Mouse (Mus musculus) neural tube, embryonic 14.5 days (tissue): Measurements from ENCODE around the gene Ttc21b. TPM values are rescaled to one million over a fixed set of nuclear protein-coding genes. Genes with fewer than 3 reads are reported as not detected.
"Not testable (repeated sequence)": the region's sequence is repeated elsewhere in the genome, so short reads cannot be mapped to it uniquely, and the experiment has no call there.

Experiments used
- ATAC-seq: fragments of 200-750 bp; cut with Nextera tagmentation; 2 replicates; pipeline ENCODE4 v1.8.0; 2017; ENCODE audit warnings: low read depth, mild to moderate bottlenecking, moderate TSS enrichment, moderate library complexity
- H3K27ac ChIP-seq: fragments of 300-500 bp; sonication (generic); 2 replicates; pipeline ENCODE4 v1.5.1; 2014; ENCODE audit warnings: low read depth, mild to moderate bottlenecking, control low read depth, low read length, moderate library complexity, mixed read lengths
- H3K27me3 ChIP-seq: fragments of 300-500 bp; sonication (generic); 2 replicates; pipeline ENCODE4 v1.6.1; 2014; ENCODE audit warnings: low read length; ENCODE audit not compliant: control insufficient read depth, insufficient read depth
- H3K36me3 ChIP-seq: fragments of 300-500 bp; sonication (generic); 2 replicates; pipeline ENCODE4 v1.6.1; 2014; ENCODE audit warnings: low read length, mixed read lengths; ENCODE audit not compliant: control insufficient read depth, insufficient read depth
- H3K4me1 ChIP-seq: fragments of 300-500 bp; sonication (generic); 2 replicates; pipeline ENCODE4 v1.6.1; 2014; ENCODE audit warnings: low read length; ENCODE audit not compliant: control insufficient read depth, insufficient read depth
- H3K4me2 ChIP-seq: fragments of 300-500 bp; sonication (generic); 2 replicates; pipeline ENCODE4 v1.6.1; 2014; ENCODE audit warnings: mild to moderate bottlenecking, low read depth, low read length, control low read depth
- H3K4me3 ChIP-seq: fragments of 300-500 bp; sonication (generic); 2 replicates; pipeline ENCODE4 v1.5.1; 2014; ENCODE audit warnings: low read depth, low read length, control low read depth, mixed read lengths
- H3K9ac ChIP-seq: fragments of 300-500 bp; sonication (generic); replicated peaks from 2 replicates; pipeline ENCODE4 v1.6.1; 2014; ENCODE audit warnings: low read depth, mild to moderate bottlenecking, control low read depth, low read length, mixed read lengths
- H3K9me3 ChIP-seq: fragments of 300-500 bp; sonication (generic); 2 replicates; pipeline ENCODE4 v1.6.1; 2016; ENCODE audit warnings: low read length; ENCODE audit not compliant: control insufficient read depth
- WGBS: fragments of 180-500 bp; shearing (Covaris S2); extraction: QIAGEN DNeasy Blood & Tissue Kit; methylation state at CpG from one replicate; pipeline ENCODE4 v1.1.7; 2014; 5-methylcytosine and 5-hydroxymethylcytosine counted together
- polyA plus RNA-seq: library from polyadenylated mRNA; unstranded; fragments of >200 nt; fragmentation: Nextera tagmentation; extraction: Ambion mirVana; gene quantifications from 2 replicates; pipeline ENCODE4 v1.2.1, GENCODE M21; 2014

The Ttc21b gene
- polyA plus RNA-seq, 1 experiment from 2014 or later = 19.4 TPM

GRCm38 (mm10) chr2:66204218-66204617 lies 52.2 kb downstream of the Ttc21b start:
- Histone ChIP-seq H3K36me3 (peaks cover 13% of the 10 kb centered on the region), H3K27me3 (no peaks in the 10 kb centered on the region), H3K27ac (no peak overlapping the region), H3K9me3 (no peaks in the 10 kb centered on the region), H3K4me1 (no peaks in the 10 kb centered on the region), H3K9ac (no peak overlapping the region), H3K4me2 (no peak overlapping the region), H3K4me3 (no peak overlapping the region)
- no peak for ATAC-seq
- 98% methylated on average over 2 of the region's 2 CpGs for WGBS

- no peak overlapping the region for H3K4me3 ChIP-seq
- no peak for ATAC-seq
- WGBS = 47% methylated on average over 3 of the region's 3 CpGs
- H3K9ac ChIP-seq = no peak overlapping the region
- H3K9me3 ChIP-seq = no peaks in the 10 kb centered on the region
- H3K27me3 ChIP-seq = no peaks in the 10 kb centered on the region
- H3K27ac ChIP-seq = no peak overlapping the region
- no peak overlapping the region for H3K4me2 ChIP-seq
- H3K36me3 ChIP-seq = peaks cover 4% of the 10 kb centered on the region; the same call in 1 of the 2 replicates
- no peaks in the 10 kb centered on the region for H3K4me1 ChIP-seq
These were observed 56.2 kb downstream of the Ttc21b start for GRCm38 (mm10) chr2:66200195-66200594.

GRCm38 (mm10) chr2:66191691-66192100 lies 64.7 kb downstream of the Ttc21b start:
- no peak for ATAC-seq
- Histone ChIP-seq H3K27me3 (no peaks in the 10 kb centered on the region), H3K4me3 (no peak overlapping the region), H3K4me2 (no peak overlapping the region), H3K27ac (no peak overlapping the region), H3K36me3 (peaks cover 4% of the 10 kb centered on the region; the same call in 1 of the 2 replicates), H3K4me1 (no peaks in the 10 kb centered on the region), H3K9me3 (no peaks in the 10 kb centered on the region), H3K9ac (no peak overlapping the region)
- 82% methylated on average over 13 of the region's 13 CpGs for WGBS

GRCm38 (mm10) chr2:66190157-66190556 lies 66.3 kb downstream of the Ttc21b start:
- WGBS = 95% methylated on average over 5 of the region's 5 CpGs
- no peak overlapping the region for H3K9ac ChIP-seq
- H3K9me3 ChIP-seq = no peaks in the 10 kb centered on the region
- no peak overlapping the region for H3K27ac ChIP-seq
- H3K4me1 ChIP-seq = no peaks in the 10 kb centered on the region
- H3K4me2 ChIP-seq = no peak overlapping the region
- peaks cover 4% of the 10 kb centered on the region; the same call in 1 of the 2 replicates for H3K36me3 ChIP-seq
- no peak for ATAC-seq
- no peaks in the 10 kb centered on the region for H3K27me3 ChIP-seq
- H3K4me3 ChIP-seq = no peak overlapping the region

GRCm38 (mm10) chr2:66189197-66189596 lies 67.2 kb downstream of the Ttc21b start:
- H3K4me3 ChIP-seq, H3K27me3 ChIP-seq, H3K36me3 ChIP-seq, H3K9me3 ChIP-seq, H3K4me1 ChIP-seq, ATAC-seq, H3K4me2 ChIP-seq, H3K9ac ChIP-seq, H3K27ac ChIP-seq: not testable (repeated sequence)
- WGBS = 98% methylated on average over 12 of the region's 12 CpGs

GRCm38 (mm10) chr2:66187520-66187919 lies 68.9 kb downstream of the Ttc21b start:
- no peaks in the 10 kb centered on the region for H3K9me3 ChIP-seq
- no peak overlapping the region for H3K4me2 ChIP-seq
- peaks cover 4% of the 10 kb centered on the region; the same call in 1 of the 2 replicates for H3K4me1 ChIP-seq
- no peak overlapping the region for H3K9ac ChIP-seq
- peaks cover 4% of the 10 kb centered on the region; the same call in 1 of the 2 replicates for H3K36me3 ChIP-seq
- 76% methylated on average over 6 of the region's 6 CpGs for WGBS
- H3K27ac ChIP-seq = no peak overlapping the region
- no peak for ATAC-seq
- no peaks in the 10 kb centered on the region for H3K27me3 ChIP-seq
- no peak overlapping the region for H3K4me3 ChIP-seq

- Histone ChIP-seq H3K9ac (no peak overlapping the region), H3K4me1 (peaks cover 4% of the 10 kb centered on the region; the same call in 1 of the 2 replicates), H3K4me2 (no peak overlapping the region), H3K27me3 (no peaks in the 10 kb centered on the region), H3K36me3 (no peaks in the 10 kb centered on the region), H3K27ac (no peak overlapping the region), H3K9me3 (no peaks in the 10 kb centered on the region), H3K4me3 (no peak overlapping the region)
- peak; percentile 85 for ATAC-seq
- 83% methylated on average over 7 of the region's 7 CpGs for WGBS
These were observed 71.8 kb downstream of the Ttc21b start for GRCm38 (mm10) chr2:66184431-66185164.

- Histone ChIP-seq H3K4me3 (no peak overlapping the region), H3K27me3 (no peaks in the 10 kb centered on the region), H3K4me2 (no peak overlapping the region), H3K9ac (no peak overlapping the region), H3K9me3 (no peaks in the 10 kb centered on the region), H3K36me3 (no peaks in the 10 kb centered on the region), H3K4me1 (peaks cover 24% of the 10 kb centered on the region), H3K27ac (no peak overlapping the region)
- WGBS = 20% methylated on average over 10 of the region's 10 CpGs
- no peak for ATAC-seq
These were observed 76.1 kb downstream of the Ttc21b start for GRCm38 (mm10) chr2:66180293-66180692.

- Histone ChIP-seq H3K4me3 (no peak overlapping the region), H3K9ac (no peak overlapping the region), H3K4me1 (peaks cover 24% of the 10 kb centered on the region), H3K27me3 (no peaks in the 10 kb centered on the region), H3K9me3 (no peaks in the 10 kb centered on the region), H3K27ac (no peak overlapping the region), H3K4me2 (no peak overlapping the region), H3K36me3 (no peaks in the 10 kb centered on the region)
- WGBS = 39% methylated on average over 10 of the region's 10 CpGs
- ATAC-seq = no peak
These were observed 76.6 kb downstream of the Ttc21b start for GRCm38 (mm10) chr2:66179782-66180181.
